Mouse (Mus musculus) mesoderm, embryonic 11.5 days (tissue): ENCODE measurements around the gene Minos1.

ENCODE experiments used
- DNase-seq: peaks from one replicate; pipeline ENCODE4 v3.0.0-alpha.2; 2012; ENCODE audit warnings: low read depth, low spot score

Gene Minos1

DNA sequence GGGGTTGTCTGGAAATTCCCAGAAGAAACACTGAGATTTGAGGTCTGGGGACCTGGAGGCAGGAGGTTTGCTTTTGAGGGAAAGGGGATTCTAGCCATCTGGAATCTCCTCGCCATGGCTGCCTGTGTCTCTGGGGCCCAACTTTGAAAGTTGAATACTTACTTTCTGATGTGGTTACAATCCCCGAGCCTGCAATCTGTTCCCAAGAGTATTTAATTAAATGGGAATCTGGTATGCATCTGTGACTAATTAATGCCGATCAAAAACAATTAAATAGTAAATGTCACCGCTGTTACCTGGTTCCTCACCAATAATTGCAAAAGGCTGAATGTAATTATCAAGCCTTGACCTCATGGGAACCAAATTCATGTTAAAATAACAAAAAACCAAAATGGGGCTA is 13.7 kb upstream of the Minos1 start:
- DNase-seq, result no peak

DNA sequence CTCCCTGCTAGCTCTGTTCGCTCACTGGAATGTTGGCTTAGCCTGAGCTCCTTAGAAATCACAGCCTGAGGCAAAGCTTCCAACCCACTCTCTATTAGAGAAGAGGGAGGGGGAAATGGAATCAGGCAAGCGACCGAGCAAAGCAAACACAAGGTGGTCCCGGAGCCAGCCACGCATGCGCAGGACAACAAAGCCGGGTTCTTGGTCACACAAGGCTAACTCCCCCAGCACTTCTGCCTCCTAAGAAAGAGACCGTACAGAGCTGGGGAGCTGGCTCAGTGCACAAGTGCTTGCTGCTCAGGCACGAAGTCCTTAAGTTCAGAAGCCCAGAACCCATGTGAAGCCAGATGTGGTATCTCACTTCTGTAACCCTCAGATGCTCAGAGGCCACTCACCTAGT is 12.1 kb upstream of the Minos1 start:
- peak; percentile 51 for DNase-seq

DNA sequence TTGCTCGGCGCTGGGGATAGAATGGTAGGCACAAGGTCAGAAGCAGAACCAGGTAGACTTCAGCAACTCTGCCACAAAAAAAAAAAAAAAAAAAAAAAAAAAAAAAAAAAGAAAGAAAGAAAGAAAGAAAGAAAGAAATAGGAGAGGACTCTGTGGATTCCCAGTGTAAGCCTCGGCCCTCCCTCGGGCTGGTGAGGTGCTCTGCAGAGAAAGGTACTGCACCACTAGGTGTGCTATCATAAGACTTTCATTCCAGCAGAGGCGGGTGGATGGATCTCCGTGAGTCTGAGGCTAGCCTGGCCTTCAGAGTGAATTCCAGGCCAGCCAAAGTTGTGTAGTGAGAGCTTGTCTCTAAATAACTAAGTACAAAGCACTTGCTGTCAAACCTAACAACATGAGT is 10.9 kb upstream of the Minos1 start:
- no peak for DNase-seq

DNA sequence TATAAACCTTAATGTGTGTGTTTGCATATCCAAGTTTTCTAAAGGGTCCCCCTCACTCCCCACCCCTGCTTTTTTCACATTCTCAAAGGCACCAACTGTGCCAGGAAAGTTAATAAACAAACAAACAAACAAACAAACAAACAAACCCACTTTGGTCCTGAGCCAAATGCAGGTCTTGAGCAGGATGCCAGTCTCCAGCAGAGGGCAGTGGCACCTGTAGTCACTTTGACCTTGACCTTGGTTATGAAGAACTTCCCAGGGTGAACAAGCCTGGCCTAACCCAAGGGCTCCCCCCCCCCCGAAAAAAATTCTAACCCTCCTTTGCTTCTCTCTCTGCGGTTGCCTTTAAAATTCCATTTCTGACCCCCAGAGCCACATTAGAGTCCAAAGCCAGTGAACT is 9.4 kb upstream of the Minos1 start:
- DNase-seq, result no peak

DNA sequence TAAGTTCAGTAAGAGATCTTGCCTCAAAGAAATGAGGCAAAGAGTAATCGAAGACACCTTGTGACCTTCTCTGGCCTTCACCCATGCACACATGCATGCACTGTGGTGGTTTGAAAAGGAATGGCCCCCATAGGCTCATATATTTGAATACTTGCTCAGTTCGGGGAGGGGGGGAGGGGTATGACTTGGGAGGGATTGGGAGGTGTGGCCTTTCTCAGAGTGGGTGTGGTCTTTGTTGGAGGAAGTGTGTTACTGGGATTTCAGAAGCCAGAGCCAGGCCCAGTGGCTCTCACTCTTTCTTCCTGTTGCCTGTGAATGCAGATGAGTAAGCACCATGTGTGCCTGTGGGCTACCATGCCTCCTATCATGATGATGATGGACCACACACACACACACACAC is 5.1 kb upstream of the Minos1 start:
- DNase-seq, result no peak

DNA sequence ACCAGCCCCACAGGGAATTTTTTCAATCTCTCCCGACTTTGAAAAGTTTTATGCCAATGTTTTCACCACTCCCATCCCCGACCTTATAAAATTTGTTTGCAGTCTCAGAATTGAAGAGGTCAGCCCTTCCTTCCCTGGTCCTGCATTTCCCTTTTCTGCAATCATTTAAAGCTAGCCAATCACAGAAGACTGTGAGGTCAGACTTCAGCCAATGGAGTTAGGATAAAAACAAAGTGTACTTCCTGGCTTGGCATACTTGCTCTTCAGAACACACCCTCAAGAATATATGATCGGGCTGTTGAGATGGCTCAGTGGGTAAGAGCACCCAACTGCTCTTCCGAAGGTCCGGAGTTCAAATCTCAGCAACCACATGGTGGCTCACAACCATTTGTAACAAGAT is 2.2 kb upstream of the Minos1 start:
- no peak for DNase-seq

DNA sequence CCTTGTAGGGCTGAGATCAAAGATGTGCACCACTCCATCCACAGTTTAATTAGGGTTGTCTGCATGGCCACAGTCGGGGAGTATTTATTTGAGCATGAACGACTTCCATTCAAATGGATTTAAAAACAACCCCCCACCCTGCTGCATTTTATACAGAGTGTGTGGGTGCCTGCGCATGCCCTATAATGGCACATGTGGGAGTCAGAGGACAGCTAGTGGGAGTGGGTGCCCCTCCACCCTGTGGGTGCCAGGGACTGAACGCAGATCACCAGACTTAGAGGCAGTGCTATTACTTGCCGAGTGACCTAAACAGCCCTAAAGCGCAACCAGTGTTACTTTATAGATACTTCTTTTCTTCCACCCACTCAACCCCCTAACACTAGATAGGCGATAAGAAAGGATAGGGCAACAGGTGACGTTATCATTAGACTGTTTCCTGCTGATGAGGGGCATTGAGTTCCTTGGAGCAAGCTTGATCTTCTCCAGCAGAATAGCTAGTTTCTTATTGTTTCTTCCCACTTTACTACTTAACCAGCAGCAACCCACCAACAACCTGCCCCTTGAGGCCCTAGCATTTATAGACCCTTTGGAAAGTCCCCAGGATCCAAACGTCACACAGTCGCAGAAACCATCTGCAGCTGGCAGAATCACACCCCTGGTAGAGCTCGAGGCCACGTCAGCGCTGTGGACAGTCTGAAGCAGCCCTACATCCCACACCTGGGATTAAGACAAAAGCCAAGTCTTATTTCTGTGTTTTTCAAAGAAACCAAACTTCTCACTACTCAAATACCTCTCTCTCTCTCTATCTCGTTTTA is 1.2 kb upstream of the Minos1 start:
- no peak for DNase-seq

DNA sequence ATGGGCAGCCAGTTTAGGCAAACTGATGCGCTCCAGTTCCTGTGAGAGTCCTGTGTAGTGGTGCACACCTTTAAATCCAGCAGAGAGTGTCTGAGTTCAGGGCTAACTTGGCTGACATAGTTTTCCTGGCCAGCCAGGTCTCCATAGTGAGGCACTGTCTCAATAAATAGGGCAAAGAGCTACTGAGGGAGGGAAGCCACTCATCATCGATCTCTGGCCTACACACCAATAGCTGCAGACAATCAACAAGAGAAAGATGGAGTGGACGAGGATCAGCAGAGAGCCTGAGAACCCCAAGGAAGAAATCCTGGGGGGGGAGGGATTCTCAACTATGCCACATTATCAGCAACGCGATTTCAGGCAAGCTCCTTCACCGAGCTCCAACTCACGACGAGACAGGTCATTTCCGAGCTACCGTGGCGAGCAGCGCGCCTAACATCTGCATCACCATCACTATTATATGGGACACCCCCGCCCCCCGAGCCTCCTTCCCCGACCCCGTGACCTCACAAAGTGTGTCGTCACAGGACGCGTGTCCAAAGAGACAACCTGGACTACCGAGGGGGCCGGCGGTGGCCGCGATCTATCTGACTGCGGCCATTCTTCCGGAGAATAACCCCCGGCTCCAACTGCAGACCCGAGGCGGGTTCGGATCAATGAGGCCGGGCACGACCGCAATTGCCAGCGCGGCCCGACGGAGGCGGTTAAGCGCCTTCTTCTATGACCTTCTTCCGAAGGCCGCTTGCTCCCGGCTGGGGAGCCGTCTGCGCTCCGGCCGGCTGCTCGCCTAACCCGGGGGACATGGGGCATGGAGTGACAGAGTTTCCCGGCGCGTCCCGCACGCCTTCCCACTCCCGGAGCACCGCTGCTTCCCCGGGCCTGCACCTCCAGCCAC is 860 bp downstream of the Minos1 start:
- DNase-seq, result peak; percentile 59

DNA sequence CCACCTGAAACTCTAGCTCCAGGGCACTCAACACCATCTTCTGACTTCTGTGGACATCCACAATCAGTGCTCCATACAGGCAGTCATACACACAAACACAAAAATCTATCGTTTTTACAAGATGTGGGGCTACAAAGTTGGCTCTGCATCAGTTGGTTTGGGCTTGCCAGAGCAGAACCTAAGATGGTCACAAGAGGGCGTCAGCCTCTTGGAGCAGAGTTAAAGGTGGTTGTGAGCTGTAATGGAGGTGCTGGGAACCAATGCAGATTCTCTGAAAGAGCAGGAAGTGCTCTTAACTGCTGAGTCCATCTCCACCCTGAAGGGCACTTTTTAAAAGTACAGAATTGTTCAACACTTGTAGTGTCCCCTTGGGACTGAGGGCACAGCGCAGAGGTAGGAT is 4.4 kb downstream of the Minos1 start:
- no peak for DNase-seq

DNA sequence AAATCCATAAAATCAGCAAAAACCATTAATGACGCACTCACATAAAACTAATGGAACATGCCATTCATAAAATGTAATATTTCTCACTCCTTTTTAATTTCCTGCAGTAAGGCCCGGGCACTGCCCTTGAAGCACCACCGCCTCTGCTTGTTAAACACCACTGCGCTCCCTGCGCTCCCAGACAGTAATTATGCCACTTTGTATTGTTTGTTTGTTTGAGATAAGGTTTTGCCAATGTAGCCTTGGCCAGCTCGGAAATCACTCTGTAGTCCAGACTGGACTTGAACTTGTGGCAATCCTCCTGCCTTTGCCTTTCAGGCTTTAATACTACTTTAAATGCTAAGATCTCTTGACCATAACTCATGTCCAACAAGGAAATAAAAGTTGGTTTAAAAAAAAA is 6.0 kb downstream of the Minos1 start:
- DNase-seq, result no peak

DNA sequence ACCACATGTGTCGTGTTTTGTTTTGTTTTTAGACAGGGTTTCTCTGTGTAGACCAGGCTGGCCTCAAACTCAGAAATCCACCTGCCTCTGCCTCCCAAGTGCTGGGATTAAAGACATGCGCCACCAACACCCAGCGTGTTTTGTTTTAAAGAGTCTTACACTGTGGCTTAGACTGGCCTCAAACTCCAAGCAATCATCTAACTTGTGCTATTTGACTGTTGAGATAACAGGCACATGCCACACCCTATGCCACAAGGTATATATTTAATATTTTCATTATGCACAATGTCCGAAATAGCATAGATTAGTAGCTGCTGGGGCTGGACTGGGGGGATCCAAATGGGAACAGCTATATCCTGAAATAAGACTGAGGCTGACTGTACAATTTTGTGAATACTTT is 8.4 kb downstream of the Minos1 start:
- DNase-seq, result no peak

DNA sequence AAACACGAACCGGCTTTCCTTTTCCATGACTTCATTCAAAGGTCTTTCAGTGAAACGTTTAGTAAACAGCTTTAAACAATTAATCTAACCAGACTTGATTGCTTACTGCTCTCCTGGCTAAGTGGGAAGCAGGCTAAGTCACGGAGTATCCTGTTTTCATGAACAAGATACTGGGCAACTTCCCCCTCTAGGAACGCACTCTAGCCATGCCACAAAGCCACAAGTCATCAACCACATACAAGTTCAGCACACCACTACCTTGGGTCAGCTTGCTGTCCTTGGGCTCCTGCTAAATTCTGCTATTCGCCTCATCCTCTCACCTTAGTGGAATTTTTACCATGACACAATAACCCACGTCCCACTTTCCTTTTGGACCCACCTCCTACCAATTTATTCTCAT is 9.9 kb downstream of the Minos1 start:
- no peak for DNase-seq

DNA sequence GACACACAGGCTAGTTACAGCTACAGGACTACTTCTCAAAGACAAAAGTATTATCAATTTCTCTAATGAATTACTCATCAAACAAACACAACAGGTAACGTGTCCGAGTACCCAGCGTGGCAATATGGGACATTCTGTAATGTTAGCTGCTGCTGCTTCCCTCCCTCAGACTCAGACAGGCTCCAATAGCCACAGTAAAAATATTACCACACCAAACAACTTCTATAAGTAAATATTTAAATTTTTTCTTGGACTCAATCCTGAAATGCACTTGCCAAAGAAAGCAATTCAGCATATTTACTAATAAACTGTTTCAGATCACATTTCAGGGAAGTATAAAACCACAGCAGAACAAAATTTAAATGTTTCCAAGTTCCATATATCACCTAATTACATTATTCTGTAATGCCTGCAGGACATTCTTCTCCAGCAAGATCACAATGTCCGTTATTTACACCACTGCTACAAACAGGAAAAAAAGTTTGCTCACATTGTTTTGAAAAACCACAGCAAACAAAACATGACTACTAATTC is 10.6 kb downstream of the Minos1 start:
- DNase-seq, result no peak

DNA sequence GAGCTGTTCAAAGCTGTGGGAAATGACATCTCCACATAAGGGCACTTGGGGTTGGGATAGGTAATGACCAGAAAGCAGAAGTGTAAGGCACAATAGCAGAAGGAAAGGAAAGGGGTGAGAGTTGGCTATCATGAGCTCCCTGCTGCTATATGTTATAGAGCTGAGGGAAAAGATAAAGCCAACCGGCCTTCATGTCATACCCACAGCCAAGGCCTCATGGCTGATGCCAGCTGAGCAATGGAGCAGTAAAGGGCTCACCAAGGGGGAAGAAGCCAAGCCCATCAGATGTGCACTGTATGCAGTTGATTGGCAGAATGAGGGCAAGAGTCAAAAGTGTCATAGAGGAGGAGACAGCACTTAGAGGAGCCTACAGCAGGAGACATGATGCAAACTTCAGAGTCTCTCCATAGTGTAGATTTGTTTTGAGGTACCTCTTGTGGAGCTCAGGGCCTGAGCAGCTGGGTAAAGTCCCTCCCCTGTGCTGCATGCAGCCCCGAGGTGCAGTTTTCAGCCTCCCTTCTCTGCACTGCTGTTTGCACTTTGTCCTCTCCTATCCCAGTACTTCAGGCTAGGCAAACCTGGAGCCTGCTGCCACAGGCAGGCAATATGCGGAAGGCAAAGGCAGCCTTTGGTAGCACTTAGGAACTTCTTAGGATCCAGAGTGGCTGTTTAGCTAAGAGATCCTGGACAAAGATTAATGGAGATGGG is 14.4 kb downstream of the Minos1 start:
- DNase-seq, result no peak

DNA sequence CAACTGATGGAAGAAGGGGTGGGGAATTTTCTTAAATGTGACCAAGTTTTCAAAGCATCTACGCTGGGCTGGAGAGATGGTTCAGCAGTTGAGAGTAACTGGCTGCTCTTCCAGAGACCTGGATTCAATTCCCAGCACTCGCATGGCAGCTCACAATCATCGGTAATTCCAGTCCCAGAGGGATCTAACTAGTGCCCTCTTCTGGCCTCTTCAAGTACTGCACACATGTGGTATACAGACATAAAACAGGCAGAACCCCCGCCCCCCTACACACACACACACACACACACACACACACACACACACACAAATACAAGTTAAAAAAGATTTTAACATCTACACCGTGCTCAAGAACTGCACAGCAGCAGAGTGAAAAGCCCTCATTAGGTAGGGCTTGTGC is 15.2 kb downstream of the Minos1 start:
- no peak for DNase-seq

DNA sequence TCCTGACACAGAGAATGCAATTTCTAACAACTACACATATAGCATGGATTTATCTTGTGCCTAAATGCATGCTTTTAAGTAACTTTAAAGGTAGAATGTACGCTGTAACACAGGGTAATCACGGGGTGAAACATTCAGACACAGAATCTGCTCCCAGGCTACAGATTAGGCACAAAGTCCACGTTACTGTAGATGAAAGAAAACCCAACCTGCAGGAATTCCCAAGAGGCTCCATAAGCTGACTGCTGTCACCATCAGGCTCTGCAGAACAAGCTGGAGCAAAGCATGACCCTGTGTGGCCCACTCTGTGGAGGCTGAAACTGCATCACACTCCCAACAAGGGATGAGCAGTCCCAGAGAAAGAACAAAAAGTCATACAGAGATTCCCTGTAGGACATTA is 18.4 kb downstream of the Minos1 start:
- DNase-seq, result no peak

DNA sequence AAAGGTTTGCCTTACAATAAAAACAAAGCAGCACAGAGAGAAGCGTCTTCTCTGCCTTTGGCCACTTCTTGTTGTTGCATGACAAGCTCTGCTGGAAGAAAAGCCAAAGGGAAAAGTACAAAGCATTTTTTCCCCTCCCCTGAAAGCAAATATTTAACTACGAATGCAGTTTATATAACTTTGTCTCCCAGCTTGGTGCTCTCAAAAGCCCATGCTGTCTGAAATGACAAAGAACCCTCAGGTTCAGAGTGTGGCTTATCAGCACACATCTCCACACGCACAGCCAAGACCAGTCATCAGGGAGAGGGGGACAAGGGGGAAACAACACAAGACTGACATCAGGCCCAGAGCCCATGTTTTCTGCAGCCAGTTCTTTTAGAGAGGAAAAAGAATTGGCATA is 19.5 kb downstream of the Minos1 start:
- DNase-seq, result no peak

DNA sequence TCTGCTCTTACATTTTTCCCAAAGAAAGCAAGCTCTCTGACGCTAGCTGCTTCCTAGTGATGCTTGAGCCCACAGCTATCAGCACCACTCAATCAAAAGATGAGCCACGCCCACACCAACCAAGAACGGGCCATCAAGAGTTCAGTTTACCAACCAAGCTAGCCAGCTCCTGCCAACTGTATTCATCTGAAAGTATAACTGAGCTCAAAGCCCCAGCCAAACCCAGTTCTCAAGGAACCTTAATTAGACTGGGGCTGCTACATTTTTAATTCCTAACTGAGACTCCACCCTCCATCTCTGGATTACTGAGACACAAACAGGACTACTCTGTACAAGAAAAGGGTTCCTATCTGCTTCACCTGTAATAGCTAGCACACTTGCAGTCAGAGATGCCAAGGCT is 20.1 kb downstream of the Minos1 start:
- no peak for DNase-seq

DNA sequence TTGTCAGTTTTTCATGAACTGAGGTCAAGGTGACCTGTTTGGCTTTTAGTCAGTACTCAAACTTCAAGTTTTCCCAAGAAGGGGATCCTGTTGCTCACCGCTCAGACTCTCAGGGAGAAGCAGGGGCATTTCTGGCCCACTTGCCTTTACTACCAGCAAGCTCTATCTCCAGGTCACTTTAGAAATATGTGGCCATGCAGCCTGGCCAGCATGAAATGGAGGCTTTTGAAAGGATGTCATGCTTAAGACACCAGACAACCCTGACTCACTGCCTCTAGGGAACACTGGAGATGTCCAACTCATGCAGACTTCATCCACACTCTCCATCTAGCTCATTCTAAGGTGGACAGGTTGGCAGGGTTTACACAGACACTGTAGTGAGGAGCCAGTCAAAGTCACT is 25.5 kb downstream of the Minos1 start:
- no peak for DNase-seq

DNA sequence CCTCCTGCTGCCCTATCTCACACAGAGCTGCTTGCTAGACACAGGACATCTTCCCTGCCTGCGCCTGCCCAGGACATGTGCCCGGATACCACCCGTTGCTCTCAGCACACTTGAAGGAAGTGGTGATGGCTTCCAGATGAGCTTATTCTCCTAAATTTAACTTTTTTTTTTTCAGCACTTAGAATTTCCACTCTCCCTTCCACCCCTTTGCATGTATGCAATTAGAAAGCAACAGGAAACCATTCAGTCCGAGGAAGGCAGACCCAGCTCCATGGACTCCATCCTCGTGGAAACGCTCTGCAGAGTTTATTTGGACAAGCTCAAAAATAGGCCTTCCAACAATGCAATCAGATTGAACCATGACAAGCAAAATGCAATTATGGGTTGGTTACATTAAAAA is 29.4 kb downstream of the Minos1 start:
- no peak for DNase-seq

DNA sequence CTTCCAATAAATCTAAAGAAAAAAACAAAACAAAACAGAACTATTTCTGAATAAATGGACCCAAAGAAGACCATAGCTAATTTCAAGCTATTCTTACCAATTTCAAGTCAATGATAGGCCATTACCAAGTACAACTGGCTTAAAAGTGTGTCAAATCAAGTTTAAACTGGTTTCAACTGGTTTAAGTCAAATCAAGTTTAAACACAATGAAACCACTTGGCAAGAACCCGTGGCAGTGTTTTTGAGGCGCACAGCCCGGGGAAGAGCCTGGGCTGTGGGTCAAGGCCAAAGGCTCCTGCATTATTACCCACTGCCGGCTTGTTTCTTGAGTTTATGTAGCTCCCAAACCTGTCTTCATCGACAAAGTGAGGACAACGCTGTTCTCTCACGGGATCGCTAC is 30.6 kb downstream of the Minos1 start:
- DNase-seq, result no peak

DNA sequence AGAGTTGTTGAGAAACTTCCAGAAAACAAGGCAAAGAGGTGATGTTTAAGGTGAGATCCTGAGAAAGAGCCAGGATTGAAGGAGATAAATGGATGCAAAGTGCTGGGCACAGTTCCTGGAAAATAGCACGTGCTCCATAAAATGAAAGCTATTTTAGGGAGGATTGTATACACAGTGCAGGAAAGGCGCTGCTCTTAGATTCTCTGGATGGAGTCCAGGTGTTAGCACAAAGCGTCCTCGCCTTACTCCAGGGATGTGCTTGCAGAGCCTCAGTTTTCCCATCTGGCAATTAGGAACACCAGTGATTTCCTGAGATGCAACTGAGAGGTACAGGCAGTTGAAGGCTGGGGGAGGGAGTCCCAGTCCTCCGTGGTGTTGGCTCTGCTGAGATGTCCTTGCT is 34.7 kb downstream of the Minos1 start:
- no peak for DNase-seq
